Mouse (Mus musculus) C2C12 (cell line): ENCODE data around the gene Snx5.

ENCODE experiments used
- CTCF ChIP-seq: IDR thresholded peaks from one replicate; pipeline ENCODE4 v1.5.1; 2011; ENCODE audit not compliant: control insufficient read depth, insufficient read depth, insufficient read length
- MYOD1 ChIP-seq: IDR thresholded peaks from one replicate; pipeline ENCODE4 v1.6.1; 2011; ENCODE audit warnings: low read depth; ENCODE audit not compliant: control insufficient read depth, insufficient read length
- MYOG ChIP-seq: IDR thresholded peaks from one replicate; pipeline ENCODE4 v1.6.1; 2011; ENCODE audit not compliant: control insufficient read depth, insufficient read length; ENCODE audit errors: extremely low read depth
- USF1 ChIP-seq: IDR thresholded peaks from one replicate; pipeline ENCODE4 v1.6.1; 2011; ENCODE audit warnings: low read depth, mild to moderate bottlenecking, control low read depth, moderate library complexity

DNA sequence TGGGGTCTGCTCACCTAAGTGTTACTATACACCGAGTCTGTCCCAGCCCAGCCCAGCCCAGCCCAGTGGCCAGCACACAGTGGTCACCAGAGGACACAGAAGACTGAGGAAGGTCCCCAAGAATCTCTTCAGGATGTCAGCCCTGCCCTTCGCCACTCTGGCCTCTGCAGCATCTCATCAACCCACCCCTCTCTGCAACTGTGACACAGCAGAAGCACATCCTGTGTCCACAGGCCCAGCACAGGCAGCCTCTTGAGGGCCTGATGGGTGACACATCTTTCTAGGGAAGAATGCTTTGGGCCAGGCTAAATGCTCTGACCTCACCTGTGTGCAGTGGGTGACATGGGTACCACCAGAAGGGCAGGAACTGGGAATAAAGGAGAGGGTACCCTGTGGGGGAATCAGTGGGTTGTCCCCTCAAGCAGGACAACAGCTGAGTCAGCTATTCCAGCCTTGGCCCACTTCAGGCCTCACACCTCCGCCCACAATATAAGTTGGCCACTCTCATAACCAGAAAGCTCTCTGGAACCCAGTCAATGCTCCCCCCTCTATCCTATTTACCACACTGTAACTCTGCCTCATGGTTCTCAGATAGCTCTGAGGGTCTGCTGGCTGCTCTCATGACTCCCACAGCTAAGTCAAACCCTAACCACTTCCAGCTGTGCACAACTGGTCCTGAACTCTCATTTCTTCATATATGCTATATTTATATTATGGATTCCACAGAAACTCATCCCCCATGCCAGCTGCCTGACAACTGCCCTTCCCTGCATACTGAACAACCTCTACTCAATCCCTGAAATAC is 30.4 kb downstream of the Snx5 start:
- TF ChIP-seq CTCF = no peak
- no peak for TF ChIP-seq USF1
- no peak for TF ChIP-seq MYOG
- no peak for TF ChIP-seq MYOD1
